Mouse (Mus musculus): ENCODE results near the gene Sftpa1. TPM values are rescaled to one million over a fixed set of nuclear protein-coding genes. Genes with fewer than 3 reads are reported as not detected.
A peak's percentile ranks its signal among the peaks of the same experiment; 100 is the strongest.

The Sftpa1 gene
- polyA plus RNA-seq, 1 experiment from 2014 or later = not detected

DNA sequence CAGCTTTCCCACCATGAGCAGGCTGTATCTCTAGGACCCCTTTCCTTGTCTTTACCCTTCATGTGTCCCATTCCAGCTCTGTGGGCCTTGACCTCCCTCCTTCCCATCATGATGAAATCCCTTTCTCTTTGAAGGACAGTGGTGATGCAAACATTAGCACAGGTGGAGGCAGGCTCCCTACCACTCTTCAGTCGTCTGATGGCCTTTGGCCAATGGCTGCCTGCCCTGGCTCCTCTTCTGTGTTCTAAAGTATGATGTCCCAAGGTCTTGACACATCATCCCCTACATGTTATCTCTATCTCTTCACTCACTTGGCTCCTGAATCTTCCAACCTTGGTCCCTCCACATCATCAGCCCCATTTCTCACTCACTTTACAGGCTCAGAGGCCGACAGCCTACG lies 15.3 kb upstream of the Sftpa1 start:
- Histone ChIP-seq H3K4me2 (replicated peaks) (no peak overlapping the region), H3K9me3 (no peaks in the 10 kb centered on the region), H3K9ac (replicated peaks) (no peak overlapping the region), H3K36me3 (no peaks in the 10 kb centered on the region), H3K4me3 (no peak overlapping the region), H3K27me3 (no peaks in the 10 kb centered on the region), H3K27ac (replicated peaks) (no peak overlapping the region), H3K4me1 (no peaks in the 10 kb centered on the region)
- WGBS = 84% methylated on average over 3 of the region's 3 CpGs
- no peak for ATAC-seq (replicated peaks)

DNA sequence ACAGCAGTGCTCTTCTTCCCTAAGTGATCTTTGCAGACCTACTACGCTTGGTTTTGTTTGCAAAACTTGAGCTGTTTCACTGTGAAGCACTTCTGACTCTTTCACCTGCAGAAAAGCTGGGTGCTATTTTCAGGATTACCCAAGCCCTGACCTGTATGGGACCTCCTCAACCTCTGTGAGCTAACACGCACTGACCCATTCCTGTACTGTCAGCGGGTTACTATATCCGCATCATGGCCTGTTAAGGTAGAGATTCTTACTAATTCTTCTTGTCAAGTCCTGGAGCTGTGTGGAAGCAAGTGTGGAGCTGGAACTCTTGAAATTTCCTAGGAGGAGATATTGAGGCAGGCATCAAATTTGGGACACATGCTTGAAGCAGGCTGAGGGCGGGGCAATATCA lies 6.9 kb upstream of the Sftpa1 start:
- no peak overlapping the region for H3K9ac ChIP-seq (replicated peaks)
- no peak overlapping the region for H3K4me2 ChIP-seq (replicated peaks)
- H3K36me3 ChIP-seq = no peaks in the 10 kb centered on the region
- WGBS = 89% methylated on average over 5 of the region's 5 CpGs
- H3K4me1 ChIP-seq = no peaks in the 10 kb centered on the region
- no peak for ATAC-seq (replicated peaks)
- no peaks in the 10 kb centered on the region for H3K27me3 ChIP-seq
- H3K4me3 ChIP-seq = no peak overlapping the region
- no peak overlapping the region for H3K27ac ChIP-seq (replicated peaks)
- no peaks in the 10 kb centered on the region for H3K9me3 ChIP-seq

DNA sequence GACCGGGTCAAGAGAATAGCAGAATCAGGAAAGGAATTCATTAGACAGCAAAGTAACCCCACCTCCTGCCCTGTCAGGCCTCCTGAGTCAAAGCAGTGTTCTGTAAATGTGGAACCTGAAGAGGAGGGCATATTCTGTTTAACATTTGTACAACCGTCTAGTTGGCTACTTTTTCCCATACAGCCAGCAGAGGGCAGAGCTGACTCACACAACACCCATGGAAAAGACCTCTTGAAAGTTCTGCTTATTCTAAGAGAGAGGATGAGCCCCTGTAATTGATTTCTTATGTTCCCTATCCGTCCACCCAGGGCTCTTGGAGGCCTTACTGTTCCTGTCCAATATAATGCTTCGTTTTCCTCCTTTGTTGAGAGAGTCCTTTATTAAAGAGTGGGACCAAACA lies 3.6 kb upstream of the Sftpa1 start:
- H3K9ac ChIP-seq (replicated peaks) = no peak overlapping the region
- no peak overlapping the region for H3K27ac ChIP-seq (replicated peaks)
- no peaks in the 10 kb centered on the region for H3K9me3 ChIP-seq
- ATAC-seq (replicated peaks) = 0 out of 2 replicates have a peak, but pooled peaks have one; percentile 58
- no peaks in the 10 kb centered on the region for H3K36me3 ChIP-seq
- no peak overlapping the region for H3K4me3 ChIP-seq
- WGBS = 16% methylated on average over 4 of the region's 4 CpGs
- H3K4me1 ChIP-seq = no peaks in the 10 kb centered on the region
- H3K4me2 ChIP-seq (replicated peaks) = no peak overlapping the region
- no peaks in the 10 kb centered on the region for H3K27me3 ChIP-seq

DNA sequence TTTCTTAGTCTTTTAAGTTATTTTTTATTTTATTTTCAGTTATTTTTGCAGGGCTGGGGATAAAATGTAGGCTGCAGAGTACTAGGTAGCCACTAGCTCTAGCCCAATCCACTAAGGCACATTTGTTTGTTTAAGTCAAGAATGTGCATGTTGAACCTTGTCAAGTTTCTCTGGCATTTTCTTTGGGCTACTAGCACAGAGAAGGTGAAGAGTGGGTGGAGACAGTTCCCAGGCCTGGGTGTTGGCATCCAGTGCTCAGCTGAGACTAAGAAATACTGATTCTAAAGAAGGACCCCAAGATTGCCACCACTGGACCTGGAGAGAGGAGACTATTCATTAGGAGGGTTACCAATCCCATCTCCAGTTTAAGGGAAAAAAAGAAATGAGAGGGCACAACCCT lies 5.4 kb downstream of the Sftpa1 start:
- H3K4me1 ChIP-seq = no peaks in the 10 kb centered on the region
- H3K27ac ChIP-seq (replicated peaks) = no peak overlapping the region
- no peak overlapping the region for H3K4me3 ChIP-seq
- no peak for ATAC-seq (replicated peaks)
- H3K4me2 ChIP-seq (replicated peaks) = no peak overlapping the region
- H3K9me3 ChIP-seq = no peaks in the 10 kb centered on the region
- no peak overlapping the region for H3K9ac ChIP-seq (replicated peaks)
- no peaks in the 10 kb centered on the region for H3K27me3 ChIP-seq
- H3K36me3 ChIP-seq = no peaks in the 10 kb centered on the region

DNA sequence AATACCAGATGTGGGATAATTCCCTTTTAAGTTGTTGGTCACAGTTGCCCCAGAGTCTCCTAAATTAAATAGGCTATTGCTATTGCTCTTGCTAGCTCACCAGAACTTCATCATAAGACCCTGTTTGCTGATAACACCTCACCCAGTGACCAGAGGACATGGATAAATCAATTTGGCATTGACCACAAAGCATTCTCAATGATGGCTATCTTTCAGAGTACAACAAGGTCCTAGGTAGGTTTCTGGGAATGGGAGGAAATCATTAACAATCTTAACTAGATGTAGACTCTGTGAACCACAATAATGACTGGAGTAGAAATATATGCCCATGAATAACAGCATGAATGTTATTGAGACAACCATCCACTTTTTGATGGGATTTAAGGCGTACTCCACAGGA lies 9.1 kb downstream of the Sftpa1 start:
- no peaks in the 10 kb centered on the region for H3K36me3 ChIP-seq
- WGBS = 94% methylated on average over 1 of the region's 1 CpGs
- H3K4me1 ChIP-seq = no peaks in the 10 kb centered on the region
- no peak for ATAC-seq (replicated peaks)
- no peaks in the 10 kb centered on the region for H3K27me3 ChIP-seq
- H3K4me3 ChIP-seq = no peak overlapping the region
- H3K9ac ChIP-seq (replicated peaks) = no peak overlapping the region
- no peak overlapping the region for H3K27ac ChIP-seq (replicated peaks)
- no peaks in the 10 kb centered on the region for H3K9me3 ChIP-seq
- H3K4me2 ChIP-seq (replicated peaks) = no peak overlapping the region

DNA sequence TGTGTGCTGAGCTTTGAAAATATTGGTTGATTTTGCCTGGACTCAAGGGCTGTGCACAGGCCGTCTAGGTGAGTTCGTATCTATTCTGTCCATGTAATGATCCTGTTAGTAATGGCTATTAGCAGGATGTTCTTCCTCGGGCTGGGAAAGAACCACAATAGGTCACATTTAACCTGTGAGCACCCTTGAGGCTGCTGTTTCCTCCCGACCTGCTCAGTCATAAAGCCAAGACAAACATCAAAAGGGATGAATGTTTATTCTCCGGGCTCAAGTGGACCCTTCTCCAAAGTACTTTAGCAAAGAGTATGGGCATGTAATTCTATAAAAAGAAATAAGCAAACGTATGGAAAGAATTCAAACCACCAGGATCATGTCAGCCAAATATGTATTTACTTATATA lies 14.5 kb downstream of the Sftpa1 start:
- 77% methylated on average over 6 of the region's 6 CpGs for WGBS

DNA sequence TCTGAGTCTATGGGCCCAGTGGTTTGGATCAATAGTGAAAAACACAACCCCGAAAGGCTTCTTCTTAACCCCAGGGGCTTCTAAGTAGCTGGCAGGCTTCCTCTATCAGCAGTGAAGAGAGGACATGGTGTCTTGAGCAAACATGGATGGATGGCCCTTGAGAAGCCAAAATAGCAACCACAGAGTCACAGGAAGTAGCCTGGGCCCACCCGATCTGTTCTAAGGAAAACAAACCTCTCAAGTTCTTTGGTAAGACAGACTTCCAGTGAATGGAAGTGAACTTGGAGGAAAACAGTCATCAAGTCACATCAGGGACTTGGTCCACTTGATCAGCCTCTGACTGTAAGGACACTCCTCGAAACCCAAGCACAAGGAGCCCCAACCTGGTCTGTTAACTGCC lies 15.3 kb downstream of the Sftpa1 start:
- H3K27ac ChIP-seq (replicated peaks) = no peak overlapping the region
- H3K4me2 ChIP-seq (replicated peaks) = no peak overlapping the region
- H3K9ac ChIP-seq (replicated peaks) = no peak overlapping the region
- no peak for ATAC-seq (replicated peaks)
- H3K4me1 ChIP-seq = no peaks in the 10 kb centered on the region
- H3K27me3 ChIP-seq = no peaks in the 10 kb centered on the region
- 91% methylated on average over 3 of the region's 3 CpGs for WGBS
- no peaks in the 10 kb centered on the region for H3K36me3 ChIP-seq
- H3K9me3 ChIP-seq = no peaks in the 10 kb centered on the region
- H3K4me3 ChIP-seq = no peak overlapping the region

More for the DNA sequence above, 14.5 kb downstream of the Sftpa1 start:
- no peak overlapping the region for H3K4me2 ChIP-seq (replicated peaks)
- no peak overlapping the region for H3K4me3 ChIP-seq
- no peaks in the 10 kb centered on the region for H3K9me3 ChIP-seq
- H3K9ac ChIP-seq (replicated peaks) = no peak overlapping the region
- no peak for ATAC-seq (replicated peaks)
- no peaks in the 10 kb centered on the region for H3K4me1 ChIP-seq
- no peaks in the 10 kb centered on the region for H3K27me3 ChIP-seq
- H3K27ac ChIP-seq (replicated peaks) = no peak overlapping the region
- no peaks in the 10 kb centered on the region for H3K36me3 ChIP-seq

DNA sequence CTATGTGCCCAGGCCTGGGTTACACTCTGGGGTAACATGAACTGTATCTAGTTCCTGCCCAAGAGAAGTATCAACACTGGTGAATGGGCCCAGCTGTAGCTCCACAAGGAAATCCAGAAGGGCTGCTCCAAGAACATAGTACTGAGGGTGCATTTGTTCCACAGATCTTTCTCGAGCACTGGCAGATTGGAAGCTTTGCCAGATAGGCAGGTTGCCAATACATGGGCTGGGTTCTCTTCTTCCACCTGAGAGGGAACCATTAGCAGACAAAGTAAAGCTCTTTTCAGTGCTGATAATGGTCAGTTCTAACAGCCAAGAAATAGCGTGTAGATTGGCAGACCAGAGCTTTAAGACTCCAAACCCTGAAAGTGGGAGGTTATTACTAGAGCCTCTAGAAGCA lies 15.8 kb downstream of the Sftpa1 start:
- ATAC-seq (replicated peaks) = no peak
- no peaks in the 10 kb centered on the region for H3K4me1 ChIP-seq
- WGBS = 79% methylated on average over 2 of the region's 2 CpGs

DNA sequence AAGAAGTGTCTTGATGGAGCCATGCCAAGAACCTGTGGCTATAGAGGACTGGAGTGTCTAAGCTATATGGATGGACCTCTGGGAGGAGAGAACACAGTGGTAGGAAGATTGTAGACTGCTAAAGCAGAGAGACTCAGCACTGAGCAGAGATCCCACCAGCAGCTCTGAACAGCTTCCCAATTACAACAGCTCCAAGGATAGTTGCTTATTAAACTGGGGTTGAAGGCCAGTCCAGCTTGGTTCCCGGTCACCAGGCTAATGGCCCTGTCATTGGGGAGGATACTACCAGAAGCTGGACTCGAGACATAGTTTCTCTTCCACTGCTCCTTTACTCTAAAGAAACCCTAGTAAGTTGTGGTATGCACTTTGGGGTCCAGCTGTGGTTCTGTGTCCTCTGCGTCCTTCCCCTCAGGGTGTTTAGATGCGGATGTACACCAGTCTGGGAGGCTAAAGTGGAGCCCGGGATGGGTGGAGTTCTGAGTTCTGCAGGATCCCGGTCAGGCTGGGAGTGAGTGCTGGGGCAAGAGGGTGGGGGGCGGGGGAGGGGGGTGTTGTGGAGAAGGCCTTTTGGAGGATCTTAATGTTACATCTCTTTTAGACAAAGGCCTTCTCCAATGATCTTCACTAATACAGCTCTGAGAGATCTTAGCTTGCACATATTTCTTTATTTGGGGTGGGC lies 19.8 kb downstream of the Sftpa1 start, which contains the start of gene Mbl1:
Gene Mbl1, plus strand, starts transcription at position 239 of the 679 bp plus-strand sequence.
- H3K4me1 ChIP-seq = no peaks in the 10 kb centered on the region
- H3K27me3 ChIP-seq = no peaks in the 10 kb centered on the region
- H3K9me3 ChIP-seq = no peaks in the 10 kb centered on the region
- H3K9ac ChIP-seq (replicated peaks) = no peak within 1 kb of the TSS
- WGBS = 91% methylated on average over 7 of the region's 7 CpGs
- H3K27ac ChIP-seq (replicated peaks) = no peak within 1 kb of the TSS
- H3K36me3 ChIP-seq = no peaks in the 10 kb centered on the region
- no peak within 1 kb of the TSS for H3K4me3 ChIP-seq
- no peak for ATAC-seq (replicated peaks)
- no peak within 1 kb of the TSS for H3K4me2 ChIP-seq (replicated peaks)

More for the DNA sequence above, 15.8 kb downstream of the Sftpa1 start:
- Histone ChIP-seq H3K27ac (replicated peaks) (no peak overlapping the region), H3K4me2 (replicated peaks) (no peak overlapping the region), H3K27me3 (no peaks in the 10 kb centered on the region), H3K36me3 (no peaks in the 10 kb centered on the region), H3K9me3 (no peaks in the 10 kb centered on the region), H3K4me3 (no peak overlapping the region), H3K9ac (replicated peaks) (no peak overlapping the region)

DNA sequence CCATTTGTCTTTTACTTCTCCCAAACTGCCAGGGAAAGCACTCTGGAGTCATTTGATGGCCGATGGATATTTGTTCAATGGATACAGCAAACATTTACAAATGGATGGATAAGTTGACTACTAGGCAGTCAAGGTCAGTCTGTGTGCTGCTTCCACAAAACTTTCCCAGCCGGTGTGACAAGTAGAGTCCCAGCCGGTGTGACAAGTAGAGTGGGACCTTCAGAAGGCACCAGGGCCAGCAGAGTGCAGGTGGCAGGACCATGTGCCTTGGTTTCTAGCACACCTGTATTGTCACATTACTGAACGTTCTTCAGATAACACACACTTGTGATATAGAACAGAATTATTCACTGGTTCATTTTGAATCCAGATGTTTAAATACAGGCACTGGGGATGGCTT lies 28.5 kb downstream of the Sftpa1 start:
- Histone ChIP-seq H3K9me3 (no peaks in the 10 kb centered on the region), H3K4me2 (replicated peaks) (no peak overlapping the region), H3K27ac (replicated peaks) (no peak overlapping the region), H3K4me1 (no peaks in the 10 kb centered on the region), H3K36me3 (no peaks in the 10 kb centered on the region), H3K27me3 (no peaks in the 10 kb centered on the region), H3K4me3 (no peak overlapping the region), H3K9ac (replicated peaks) (no peak overlapping the region)
- WGBS = 88% methylated on average over 4 of the region's 4 CpGs
- no peak for ATAC-seq (replicated peaks)

DNA sequence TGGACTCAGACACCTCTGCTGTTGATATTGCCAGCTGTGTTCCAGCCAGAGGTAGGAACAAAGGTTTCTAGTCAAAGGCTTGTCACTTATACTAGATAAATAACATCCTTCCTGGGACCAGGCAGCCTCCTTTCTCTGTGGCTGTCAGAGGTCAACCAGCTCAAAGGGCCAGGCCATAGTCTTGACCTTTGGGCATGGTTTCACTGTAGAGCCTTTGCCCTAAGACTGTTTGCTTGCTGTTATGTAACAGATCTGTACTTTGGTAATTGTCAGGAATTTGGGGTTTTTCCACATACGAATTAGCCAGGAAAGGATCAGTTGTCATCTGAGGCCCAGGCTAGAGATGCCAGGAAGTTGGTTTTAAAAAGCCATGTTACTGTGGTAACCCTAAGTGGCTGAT lies 29.2 kb downstream of the Sftpa1 start:
- H3K27me3 ChIP-seq = no peaks in the 10 kb centered on the region
- H3K4me3 ChIP-seq = no peak overlapping the region
- no peak for ATAC-seq (replicated peaks)
- no peaks in the 10 kb centered on the region for H3K4me1 ChIP-seq
- no peaks in the 10 kb centered on the region for H3K9me3 ChIP-seq
- H3K4me2 ChIP-seq (replicated peaks) = no peak overlapping the region
- H3K9ac ChIP-seq (replicated peaks) = no peak overlapping the region
- no peak overlapping the region for H3K27ac ChIP-seq (replicated peaks)
- WGBS = 80% methylated on average over 1 of the region's 1 CpGs
- H3K36me3 ChIP-seq = no peaks in the 10 kb centered on the region

DNA sequence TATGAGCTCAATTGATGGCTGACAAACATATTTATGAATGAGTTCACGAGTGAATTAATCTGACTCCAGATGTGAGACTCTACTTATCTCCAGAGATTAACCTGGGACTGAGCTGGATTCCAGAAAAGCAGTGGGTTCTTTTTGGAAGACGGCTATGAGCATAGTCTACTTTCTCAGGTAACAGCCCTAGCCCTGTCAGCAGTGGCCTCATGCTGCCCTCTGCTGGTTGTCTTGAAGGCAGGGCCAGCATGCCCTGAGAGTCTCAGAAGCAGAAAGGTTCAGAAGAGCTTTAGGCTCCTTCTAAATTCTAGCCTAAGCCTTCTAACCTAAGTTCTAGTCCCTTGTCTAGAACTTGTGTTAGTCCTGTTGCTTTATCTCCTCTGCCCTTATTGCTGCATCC lies 31.1 kb downstream of the Sftpa1 start:
- Histone ChIP-seq H3K27me3 (no peaks in the 10 kb centered on the region), H3K4me2 (replicated peaks) (no peak overlapping the region), H3K9me3 (no peaks in the 10 kb centered on the region), H3K4me1 (no peaks in the 10 kb centered on the region), H3K27ac (replicated peaks) (no peak overlapping the region), H3K4me3 (no peak overlapping the region), H3K9ac (replicated peaks) (no peak overlapping the region), H3K36me3 (no peaks in the 10 kb centered on the region)
- WGBS = 26% methylated on average over 2 of the region's 2 CpGs
- ATAC-seq (replicated peaks) = no peak

DNA sequence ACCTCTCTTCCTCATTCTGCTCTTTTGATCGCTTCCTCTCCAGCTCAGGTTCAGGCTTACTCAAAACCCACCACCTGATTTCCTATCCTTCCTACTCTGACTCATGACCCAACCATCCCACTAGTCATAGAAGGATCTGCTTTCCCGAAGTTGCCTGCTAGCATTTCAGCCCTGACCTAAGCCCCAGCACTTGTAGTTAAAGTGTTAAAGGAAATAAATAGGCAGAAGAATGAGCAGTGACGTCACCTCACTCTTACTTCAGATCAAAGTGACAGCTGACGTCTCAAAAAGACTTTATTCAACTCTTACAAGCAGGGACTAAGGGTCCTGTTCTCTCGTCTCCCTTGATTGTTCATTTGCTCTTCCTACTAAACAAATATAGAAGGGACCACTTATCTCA lies 35.7 kb downstream of the Sftpa1 start:
- H3K4me2 ChIP-seq (replicated peaks) = no peak overlapping the region
- H3K4me1 ChIP-seq = no peaks in the 10 kb centered on the region
- no peak for ATAC-seq (replicated peaks)
- no peak overlapping the region for H3K4me3 ChIP-seq
- H3K9ac ChIP-seq (replicated peaks) = no peak overlapping the region
- no peaks in the 10 kb centered on the region for H3K9me3 ChIP-seq
- no peaks in the 10 kb centered on the region for H3K27me3 ChIP-seq
- no peaks in the 10 kb centered on the region for H3K36me3 ChIP-seq
- H3K27ac ChIP-seq (replicated peaks) = no peak overlapping the region
- whole genome bisulfite sequencing = 45% methylated on average over 5 of the region's 5 CpGs
